Mouse (Mus musculus): ENCODE data around the gene Comtd1.

GRCm38 (mm10) chr14:21850419-21851127 lies 1.8 kb upstream of the Comtd1 start:
- TF ChIP-seq CTCF (IDR thresholded peaks at IDR 0.05; ENCODE audit: extremely low read depth, insufficient read depth, low read length): no peak
- TF ChIP-seq POLR2A (IDR thresholded peaks at IDR 0.05; ENCODE audit: extremely low read depth, insufficient read depth, low read length): no peak
